Mouse (Mus musculus): ENCODE results near the gene Abca17. TPM values are rescaled to one million over a fixed set of nuclear protein-coding genes. Genes with fewer than 3 reads are reported as not detected.

Abca17 gene
- not detected in 2 replicates for polyA plus RNA-seq (2015; fragmentation: Nextera tagmentation; extraction: Ambion mirVana)

GRCm38 (mm10) chr17:24350926-24351759, at the start of gene Abca17:
Gene Abca17, minus strand, starts transcription at chr17:24351068.
- Histone ChIP-seq H3K4me3 (ENCODE audit: low read depth, low read length) (peak within 1 kb of the TSS; percentile 88), H3K27ac (ENCODE audit: low read depth) (peak within 1 kb of the TSS; percentile 85), H3K4me2 (ENCODE audit: low read depth, low read length) (peak within 1 kb of the TSS; percentile 95), H3K9ac (replicated peaks) (peak within 1 kb of the TSS; percentile 92), H3K27me3 (ENCODE audit: insufficient read depth, low read length) (peaks cover 10% of the 10 kb centered on the region), H3K4me1 (ENCODE audit: insufficient read depth) (peaks cover 47% of the 10 kb centered on the region), H3K9me3 (ENCODE audit: low read length) (no peaks in the 10 kb centered on the region), H3K36me3 (replicated peaks; ENCODE audit: insufficient read depth, low read length) (no peaks in the 10 kb centered on the region)
- ATAC-seq = peak; percentile 8; the same call in 1 of the 2 replicates
- WGBS (ENCODE audit: insufficient replicate concordance) = 3% methylated on average over 42 of the region's 42 CpGs
- DNase-seq = peak; percentile 55
- no peak for TF ChIP-seq CTCF (IDR thresholded peaks at IDR 0.05; ENCODE audit: low read depth)
- TF ChIP-seq EP300 (IDR thresholded peaks at IDR 0.05; ENCODE audit: low read depth) = no peak

DNA sequence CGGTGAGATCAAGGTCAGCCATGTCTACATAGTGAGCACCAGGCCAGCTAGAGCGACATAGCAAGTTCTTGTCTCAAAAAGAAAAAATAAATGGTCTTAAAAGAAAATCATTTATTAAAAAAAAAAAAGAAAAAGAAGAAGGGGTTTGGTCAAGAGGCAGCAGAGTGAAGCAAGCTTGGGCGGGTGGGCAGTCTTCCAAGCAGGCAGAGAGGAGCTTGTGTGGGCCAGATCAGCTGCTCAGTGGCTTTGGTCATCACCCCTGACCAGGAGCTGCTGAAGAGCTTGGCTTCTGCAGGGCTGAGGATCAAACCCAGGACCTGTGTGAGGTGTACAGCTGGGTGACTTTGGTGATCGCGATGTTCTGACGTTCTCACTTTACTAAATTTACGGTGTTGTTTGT, 43.6 kb upstream of the Abca17 start:
- Histone ChIP-seq H3K27me3 (ENCODE audit: insufficient read depth, low read length) (no peaks in the 10 kb centered on the region), H3K9me3 (ENCODE audit: low read length) (no peaks in the 10 kb centered on the region), H3K9ac (replicated peaks) (no peak overlapping the region), H3K4me2 (ENCODE audit: low read depth, low read length) (no peak overlapping the region), H3K4me1 (ENCODE audit: insufficient read depth) (no peaks in the 10 kb centered on the region), H3K36me3 (replicated peaks; ENCODE audit: insufficient read depth, low read length) (peaks cover 41% of the 10 kb centered on the region), H3K27ac (ENCODE audit: low read depth) (no peak overlapping the region), H3K4me3 (ENCODE audit: low read depth, low read length) (no peak overlapping the region)
- 86% methylated on average over 7 of the region's 7 CpGs for WGBS (ENCODE audit: insufficient replicate concordance)
- DNase-seq (no peak), ATAC-seq (no peak)
- TF ChIP-seq CTCF (IDR thresholded peaks at IDR 0.05; ENCODE audit: low read depth) (no peak), EP300 (IDR thresholded peaks at IDR 0.05; ENCODE audit: low read depth) (no peak)

DNA sequence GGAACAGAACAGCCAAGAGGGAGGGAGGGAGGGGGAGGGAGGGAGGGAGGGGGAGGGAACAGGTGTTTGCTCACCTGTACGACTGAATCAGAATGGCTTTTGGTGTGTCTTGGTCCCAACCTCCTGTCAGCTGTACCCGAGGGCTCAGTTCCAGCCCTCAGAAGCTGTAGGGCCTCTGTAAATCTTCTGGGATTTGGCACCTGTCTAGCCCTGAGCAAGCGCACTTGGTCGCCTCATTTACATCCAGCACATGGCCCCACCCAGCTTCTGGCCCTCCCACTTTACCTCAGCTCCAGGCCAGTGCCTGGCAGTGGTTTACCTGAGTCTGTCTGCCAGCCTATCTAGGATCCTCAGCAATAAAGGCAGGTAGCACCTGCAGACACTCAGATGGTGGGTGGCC, 42.7 kb upstream of the Abca17 start:
- H3K27ac ChIP-seq (ENCODE audit: low read depth) = no peak overlapping the region
- no peak overlapping the region for H3K4me3 ChIP-seq (ENCODE audit: low read depth, low read length)
- peaks cover 34% of the 10 kb centered on the region for H3K36me3 ChIP-seq (replicated peaks; ENCODE audit: insufficient read depth, low read length)
- H3K4me2 ChIP-seq (ENCODE audit: low read depth, low read length) = no peak overlapping the region
- no peaks in the 10 kb centered on the region for H3K27me3 ChIP-seq (ENCODE audit: insufficient read depth, low read length)
- no peaks in the 10 kb centered on the region for H3K4me1 ChIP-seq (ENCODE audit: insufficient read depth)
- no peak for DNase-seq
- H3K9ac ChIP-seq (replicated peaks) = no peak overlapping the region
- TF ChIP-seq CTCF (IDR thresholded peaks at IDR 0.05; ENCODE audit: low read depth) (no peak), EP300 (IDR thresholded peaks at IDR 0.05; ENCODE audit: low read depth) (no peak)
- WGBS (ENCODE audit: insufficient replicate concordance) = 65% methylated on average over 4 of the region's 4 CpGs
- no peak for ATAC-seq
- no peaks in the 10 kb centered on the region for H3K9me3 ChIP-seq (ENCODE audit: low read length)

DNA sequence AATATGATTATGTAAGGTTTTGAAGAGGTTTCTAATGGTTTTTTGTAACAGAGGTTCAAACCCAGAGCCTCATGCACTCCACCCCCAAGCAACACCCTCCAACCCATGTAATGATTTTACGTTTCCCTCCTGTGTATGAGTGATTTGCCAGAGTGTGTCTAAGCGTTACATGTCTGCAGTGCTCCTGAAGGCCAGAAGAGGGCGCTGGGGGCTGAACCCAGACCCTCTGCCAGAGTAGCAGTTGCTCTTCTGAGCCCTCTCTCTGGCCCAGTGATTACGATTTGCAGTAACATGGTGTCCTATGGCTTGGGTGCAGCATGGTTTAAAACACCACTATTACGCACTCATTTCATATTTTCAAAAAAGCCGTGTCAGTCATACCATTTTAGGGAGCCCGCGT, 40.3 kb upstream of the Abca17 start:
- peaks cover 28% of the 10 kb centered on the region for H3K36me3 ChIP-seq (replicated peaks; ENCODE audit: insufficient read depth, low read length)
- H3K27me3 ChIP-seq (ENCODE audit: insufficient read depth, low read length) = no peaks in the 10 kb centered on the region
- 73% methylated on average over 8 of the region's 8 CpGs for WGBS (ENCODE audit: insufficient replicate concordance)

DNA sequence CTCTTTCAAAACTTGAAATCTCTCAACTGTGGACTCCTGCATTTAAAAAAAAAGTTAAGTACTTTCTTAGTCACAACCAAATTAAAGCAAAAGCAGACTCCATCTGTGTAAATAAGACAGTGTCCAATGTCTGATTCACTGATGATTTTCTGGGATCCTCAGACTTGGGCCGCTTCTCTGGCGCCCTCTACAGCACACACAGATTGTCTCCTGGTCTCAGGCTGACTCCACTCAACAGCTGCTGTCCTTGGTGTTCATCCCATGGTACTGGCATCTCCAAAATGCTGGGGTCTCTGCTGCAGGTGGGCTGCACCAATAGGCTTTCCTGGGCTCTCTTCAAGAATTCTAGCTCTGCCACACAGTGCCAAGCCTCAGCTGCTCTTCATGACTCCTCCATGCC, 39.0 kb upstream of the Abca17 start:
- H3K9me3 ChIP-seq (ENCODE audit: low read length) = no peaks in the 10 kb centered on the region
- ATAC-seq = peak; percentile 47; the same call in 1 of the 2 replicates
- H3K27ac ChIP-seq (ENCODE audit: low read depth) = no peak overlapping the region
- TF ChIP-seq CTCF (IDR thresholded peaks at IDR 0.05; ENCODE audit: low read depth) (peak; percentile 81), EP300 (IDR thresholded peaks at IDR 0.05; ENCODE audit: low read depth) (no peak)
- H3K4me1 ChIP-seq (ENCODE audit: insufficient read depth) = no peaks in the 10 kb centered on the region
- no peak overlapping the region for H3K4me2 ChIP-seq (ENCODE audit: low read depth, low read length)
- WGBS (ENCODE audit: insufficient replicate concordance) = 6% methylated on average over 2 of the region's 2 CpGs
- H3K36me3 ChIP-seq (replicated peaks; ENCODE audit: insufficient read depth, low read length) = peaks cover 32% of the 10 kb centered on the region
- no peak overlapping the region for H3K9ac ChIP-seq (replicated peaks)
- no peak overlapping the region for H3K4me3 ChIP-seq (ENCODE audit: low read depth, low read length)
- no peaks in the 10 kb centered on the region for H3K27me3 ChIP-seq (ENCODE audit: insufficient read depth, low read length)
- DNase-seq = peak; percentile 66

More for the DNA sequence above, 40.3 kb upstream of the Abca17 start:
- no peak overlapping the region for H3K4me2 ChIP-seq (ENCODE audit: low read depth, low read length)
- H3K4me3 ChIP-seq (ENCODE audit: low read depth, low read length) = no peak overlapping the region
- ATAC-seq = no peak
- DNase-seq = peak; percentile 37
- no peaks in the 10 kb centered on the region for H3K4me1 ChIP-seq (ENCODE audit: insufficient read depth)
- no peak overlapping the region for H3K9ac ChIP-seq (replicated peaks)
- no peak overlapping the region for H3K27ac ChIP-seq (ENCODE audit: low read depth)
- peak; percentile 71 for TF ChIP-seq CTCF (IDR thresholded peaks at IDR 0.05; ENCODE audit: low read depth)
- TF ChIP-seq EP300 (IDR thresholded peaks at IDR 0.05; ENCODE audit: low read depth) = no peak
- no peaks in the 10 kb centered on the region for H3K9me3 ChIP-seq (ENCODE audit: low read length)

DNA sequence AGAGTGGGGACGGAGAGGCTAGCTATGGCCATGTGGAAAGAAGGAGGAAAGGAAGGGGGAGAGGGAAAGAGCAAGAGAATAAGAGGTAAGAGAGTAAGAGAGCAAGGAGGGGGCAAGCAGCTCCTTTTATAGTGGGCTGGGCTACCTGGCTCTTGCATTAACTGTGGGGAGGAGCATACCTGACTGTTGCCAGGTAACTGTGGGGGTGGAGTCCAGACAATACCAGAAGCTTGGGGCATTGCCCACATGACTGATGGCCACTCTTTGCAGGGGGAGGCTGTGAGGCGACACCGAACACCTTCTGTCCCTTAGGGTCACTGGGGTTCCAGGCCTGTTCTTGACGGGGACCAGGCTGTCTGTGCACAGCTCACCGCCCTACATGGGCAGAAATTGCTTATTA, 37.8 kb upstream of the Abca17 start:
- Histone ChIP-seq H3K27me3 (ENCODE audit: insufficient read depth, low read length) (no peaks in the 10 kb centered on the region), H3K4me2 (ENCODE audit: low read depth, low read length) (no peak overlapping the region), H3K36me3 (replicated peaks; ENCODE audit: insufficient read depth, low read length) (peaks cover 42% of the 10 kb centered on the region), H3K27ac (ENCODE audit: low read depth) (no peak overlapping the region), H3K9ac (replicated peaks) (no peak overlapping the region), H3K4me1 (ENCODE audit: insufficient read depth) (no peaks in the 10 kb centered on the region), H3K9me3 (ENCODE audit: low read length) (no peaks in the 10 kb centered on the region), H3K4me3 (ENCODE audit: low read depth, low read length) (no peak overlapping the region)
- 90% methylated on average over 5 of the region's 5 CpGs for WGBS (ENCODE audit: insufficient replicate concordance)
- ATAC-seq (no peak), DNase-seq (no peak)
- TF ChIP-seq EP300 (IDR thresholded peaks at IDR 0.05; ENCODE audit: low read depth) (no peak), CTCF (IDR thresholded peaks at IDR 0.05; ENCODE audit: low read depth) (no peak)

Measured in liver, postnatal 0 days (tissue).